Mouse (Mus musculus): Measurements from ENCODE around the gene Pgam1. TPM values are rescaled to one million over a fixed set of nuclear protein-coding genes. Genes with fewer than 3 reads are reported as not detected.
A peak's percentile ranks its signal among the peaks of the same experiment; 100 is the strongest.
"Not testable (repeated sequence)": the region's sequence is repeated elsewhere in the genome, so short reads cannot be mapped to it uniquely, and the experiment has no call there.

The Pgam1 gene
- polyA plus RNA-seq, 1 experiment = 289 TPM

GRCm38 (mm10) chr19:41906311-41907078, 5.2 kb upstream of the Pgam1 start:
- no peak overlapping the region for H3K4me3 ChIP-seq (ENCODE audit: insufficient read depth, low read depth, low read length)
- no peak for TF ChIP-seq POLR2A (IDR thresholded peaks at IDR 0.05; ENCODE audit: insufficient read depth, low read depth, low read length)
- no peak for TF ChIP-seq CTCF (IDR thresholded peaks at IDR 0.05; ENCODE audit: insufficient read depth, low read depth, low read length)
- H3K27ac ChIP-seq (ENCODE audit: insufficient read depth, low read depth, low read length) = no peak overlapping the region
- no peaks in the 10 kb centered on the region for H3K4me1 ChIP-seq (ENCODE audit: control insufficient read depth, insufficient read depth, low read length)
- 74% methylated on average over 6 of the region's 6 CpGs for WGBS

- WGBS = 54% methylated on average over 8 of the region's 8 CpGs
Measured at GRCm38 (mm10) chr19:41907079-41907760, 4.5 kb upstream of the Pgam1 start.

GRCm38 (mm10) chr19:41908736-41909135, 3.0 kb upstream of the Pgam1 start:
- H3K27ac ChIP-seq (ENCODE audit: insufficient read depth, low read depth, low read length) = no peak overlapping the region
- H3K4me3 ChIP-seq (ENCODE audit: insufficient read depth, low read depth, low read length) = no peak overlapping the region
- WGBS = 72% methylated on average over 3 of the region's 3 CpGs
- TF ChIP-seq POLR2A (IDR thresholded peaks at IDR 0.05; ENCODE audit: insufficient read depth, low read depth, low read length) (no peak), CTCF (IDR thresholded peaks at IDR 0.05; ENCODE audit: insufficient read depth, low read depth, low read length) (no peak)
- peaks cover 2% of the 10 kb centered on the region for H3K4me1 ChIP-seq (ENCODE audit: control insufficient read depth, insufficient read depth, low read length)

More at GRCm38 (mm10) chr19:41907079-41907760, 4.5 kb upstream of the Pgam1 start:
- Histone ChIP-seq H3K4me1 (ENCODE audit: control insufficient read depth, insufficient read depth, low read length) (no peaks in the 10 kb centered on the region), H3K27ac (ENCODE audit: insufficient read depth, low read depth, low read length) (no peak overlapping the region), H3K4me3 (ENCODE audit: insufficient read depth, low read depth, low read length) (no peak overlapping the region)
- no peak for TF ChIP-seq POLR2A (IDR thresholded peaks at IDR 0.05; ENCODE audit: insufficient read depth, low read depth, low read length)
- TF ChIP-seq CTCF (IDR thresholded peaks at IDR 0.05; ENCODE audit: insufficient read depth, low read depth, low read length) = no peak

- Histone ChIP-seq H3K27ac (ENCODE audit: insufficient read depth, low read depth, low read length) (no peak overlapping the region), H3K4me3 (ENCODE audit: insufficient read depth, low read depth, low read length) (no peak overlapping the region), H3K4me1 (ENCODE audit: control insufficient read depth, insufficient read depth, low read length) (peaks cover 5% of the 10 kb centered on the region)
- TF ChIP-seq POLR2A (IDR thresholded peaks at IDR 0.05; ENCODE audit: insufficient read depth, low read depth, low read length) = no peak
- TF ChIP-seq CTCF (IDR thresholded peaks at IDR 0.05; ENCODE audit: insufficient read depth, low read depth, low read length) = no peak
- WGBS = 73% methylated on average over 2 of the region's 2 CpGs
Measured at GRCm38 (mm10) chr19:41910396-41910795, 1.3 kb upstream of the Pgam1 start.

- H3K4me3 ChIP-seq (ENCODE audit: insufficient read depth, low read depth, low read length) = peak overlapping the region; percentile 80
- peak overlapping the region; percentile 66 for H3K27ac ChIP-seq (ENCODE audit: insufficient read depth, low read depth, low read length)
- H3K4me1 ChIP-seq (ENCODE audit: control insufficient read depth, insufficient read depth, low read length) = peaks cover 5% of the 10 kb centered on the region
- TF ChIP-seq POLR2A (IDR thresholded peaks at IDR 0.05; ENCODE audit: insufficient read depth, low read depth, low read length) (no peak), CTCF (IDR thresholded peaks at IDR 0.05; ENCODE audit: insufficient read depth, low read depth, low read length) (no peak)
- WGBS = under 1% methylated on average over 53 of the region's 53 CpGs
Measured at GRCm38 (mm10) chr19:41912121-41913080, 678 bp downstream of the Pgam1 start.

- WGBS = 30% methylated on average over 6 of the region's 6 CpGs
- Histone ChIP-seq H3K27ac (ENCODE audit: insufficient read depth, low read depth, low read length) (no peak overlapping the region), H3K4me1 (ENCODE audit: control insufficient read depth, insufficient read depth, low read length) (peaks cover 5% of the 10 kb centered on the region), H3K4me3 (ENCODE audit: insufficient read depth, low read depth, low read length) (peak overlapping the region; percentile 19)
- TF ChIP-seq CTCF (IDR thresholded peaks at IDR 0.05; ENCODE audit: insufficient read depth, low read depth, low read length) (no peak), POLR2A (IDR thresholded peaks at IDR 0.05; ENCODE audit: insufficient read depth, low read depth, low read length) (no peak)
Measured at GRCm38 (mm10) chr19:41913774-41914591, 2.3 kb downstream of the Pgam1 start.

GRCm38 (mm10) chr19:41914592-41914882, 2.8 kb downstream of the Pgam1 start:
- H3K4me1 ChIP-seq (ENCODE audit: control insufficient read depth, insufficient read depth, low read length); H3K27ac ChIP-seq (ENCODE audit: insufficient read depth, low read depth, low read length); H3K4me3 ChIP-seq (ENCODE audit: insufficient read depth, low read depth, low read length): not testable (repeated sequence)

- Histone ChIP-seq H3K4me1 (ENCODE audit: control insufficient read depth, insufficient read depth, low read length) (peaks cover 5% of the 10 kb centered on the region), H3K4me3 (ENCODE audit: insufficient read depth, low read depth, low read length) (no peak overlapping the region), H3K27ac (ENCODE audit: insufficient read depth, low read depth, low read length) (no peak overlapping the region)
- TF ChIP-seq CTCF (IDR thresholded peaks at IDR 0.05; ENCODE audit: insufficient read depth, low read depth, low read length) = no peak
- TF ChIP-seq POLR2A (IDR thresholded peaks at IDR 0.05; ENCODE audit: insufficient read depth, low read depth, low read length) = no peak
- 80% methylated on average over 3 of the region's 3 CpGs for WGBS
Measured at GRCm38 (mm10) chr19:41915294-41915693, 3.6 kb downstream of the Pgam1 start.

All from olfactory bulb, adult 2 months (tissue).